Mouse (Mus musculus) urinary bladder, adult 2 months (tissue): Measurements from ENCODE around the gene Leng8. TPM values are rescaled to one million over a fixed set of nuclear protein-coding genes. Genes with fewer than 3 reads are reported as not detected.

ENCODE experiments used
- DNase-seq: peaks from one replicate; pipeline ENCODE4 v3.0.0; 2022; ENCODE audit warnings: low spot score
- polyA plus RNA-seq: library from polyadenylated mRNA; depleted of rRNA; stranded (reverse); fragments of >200 nt; gene quantifications from 2 replicates; pipeline ENCODE4 v1.2.3, GENCODE M21; 2012; rRNA removed

Gene Leng8
- polyA plus RNA-seq = 262 and 275 TPM in 2 replicates

DNA sequence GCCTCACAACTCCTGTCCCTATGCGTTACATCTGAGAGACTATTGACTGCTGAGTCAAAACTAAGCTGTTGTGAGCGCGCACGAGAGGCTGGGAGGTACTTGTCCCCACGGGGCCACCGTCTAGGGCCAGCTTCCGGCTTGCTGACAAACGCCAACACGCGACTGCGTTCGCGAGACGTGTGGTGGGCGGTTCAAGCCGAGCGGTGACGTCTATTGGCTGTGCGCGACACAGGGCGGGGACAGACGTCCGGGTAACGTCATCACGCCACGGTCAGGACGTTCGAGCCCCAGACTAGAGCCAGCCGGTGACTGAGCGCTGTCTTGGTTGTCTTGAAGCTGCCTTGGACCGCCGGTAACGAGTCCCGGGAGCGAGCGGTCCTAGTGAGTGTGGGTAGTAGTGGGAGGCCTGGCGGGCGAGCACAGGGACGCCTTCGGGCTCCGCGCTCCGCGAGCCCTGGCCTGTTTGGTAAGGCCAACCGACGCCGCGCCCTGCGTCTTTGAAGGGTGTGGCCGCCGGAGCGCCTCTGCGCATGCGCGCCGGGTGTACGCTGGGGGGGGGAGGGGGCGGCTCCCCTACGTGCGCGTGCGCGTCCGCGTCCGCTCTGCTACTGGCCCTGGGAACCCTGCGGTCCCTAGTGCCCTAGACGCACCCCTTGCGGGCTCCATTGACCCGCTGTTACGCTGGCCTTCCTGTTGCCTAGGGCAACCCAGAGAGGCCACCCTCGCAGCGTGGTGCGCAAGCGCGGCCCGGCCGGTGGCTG, at the start of gene Leng8:
Gene Leng8 (plus strand): TSS at position 269 of the 761 bp plus-strand sequence.
- peak; percentile 99 for DNase-seq

DNA sequence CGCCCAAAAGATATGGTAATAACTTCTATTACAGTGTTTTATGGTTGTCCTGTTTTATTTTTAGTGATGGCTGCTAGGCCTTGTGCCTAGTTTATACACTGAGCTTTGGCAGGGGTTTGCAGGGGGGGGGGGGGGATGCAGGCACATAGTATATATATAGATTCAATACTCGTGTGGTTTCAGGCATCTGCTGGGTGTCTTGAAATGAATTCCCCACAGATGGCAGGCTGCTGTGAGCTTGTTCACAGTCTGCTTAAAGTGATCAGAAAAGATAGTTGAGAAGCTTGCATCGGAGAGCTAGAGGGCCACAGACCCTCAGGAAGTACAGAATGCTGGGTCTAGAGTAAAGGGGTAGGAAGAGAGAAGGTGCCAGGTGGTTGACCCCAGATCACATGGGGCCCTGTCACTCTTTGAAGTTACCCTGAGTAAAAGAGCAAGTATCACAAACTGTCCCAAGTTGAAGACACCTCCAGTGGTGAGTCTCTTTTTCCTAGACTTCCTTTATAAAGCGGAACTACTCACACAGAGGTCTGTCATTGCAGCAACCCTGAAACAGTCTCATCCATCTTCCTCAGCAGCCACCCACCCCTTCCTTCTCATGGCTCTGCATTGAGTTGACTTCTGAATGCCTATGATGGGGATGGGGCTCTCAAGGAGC, 49.5 kb upstream of the Leng8 start:
- DNase-seq = no peak

DNA sequence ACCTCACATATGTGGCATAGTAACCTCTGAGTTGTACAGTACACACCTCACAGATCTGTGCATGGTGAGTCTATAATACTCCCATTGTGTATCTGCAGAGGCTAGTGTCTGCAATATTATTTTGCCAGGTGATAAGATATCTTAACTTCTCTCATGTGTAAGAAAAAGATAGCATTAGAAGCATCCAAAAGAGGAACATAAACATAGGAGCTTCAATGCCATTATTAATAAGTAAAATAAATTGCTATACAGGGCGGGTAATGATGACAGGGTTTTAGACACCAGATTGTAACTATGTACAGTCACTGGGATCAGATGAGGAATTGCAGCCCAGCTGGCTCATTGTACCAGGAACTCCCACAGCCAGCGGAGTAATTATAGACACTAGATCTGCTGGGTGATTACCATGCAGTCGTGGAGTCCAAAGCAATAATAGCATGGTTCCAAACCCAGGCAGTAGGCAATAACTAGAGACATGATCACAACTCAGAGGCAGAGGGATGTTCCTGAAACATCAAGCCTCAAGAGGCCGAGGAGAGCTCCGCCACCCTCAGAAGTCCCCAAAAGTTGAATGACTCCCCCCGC, 48.9 kb upstream of the Leng8 start:
- DNase-seq = no peak

DNA sequence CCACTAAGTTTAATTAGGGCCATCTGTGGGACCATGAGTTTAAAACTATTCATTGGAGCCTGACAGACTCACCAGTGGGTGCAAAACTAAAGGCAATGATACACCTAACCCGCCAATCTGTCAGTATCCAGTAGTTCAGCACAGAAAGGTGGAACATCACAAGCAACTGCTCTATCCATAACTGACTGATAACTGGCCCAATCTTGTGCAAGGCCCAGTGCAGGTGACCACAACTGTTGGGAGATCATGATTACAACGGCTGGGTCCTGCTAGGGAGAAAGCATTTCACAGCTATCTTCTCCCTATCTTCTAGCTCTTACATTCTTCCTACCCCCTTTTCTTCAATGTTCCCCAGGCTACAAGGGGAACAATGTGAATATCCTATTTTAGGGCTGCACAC, 48.2 kb upstream of the Leng8 start:
- no peak for DNase-seq

DNA sequence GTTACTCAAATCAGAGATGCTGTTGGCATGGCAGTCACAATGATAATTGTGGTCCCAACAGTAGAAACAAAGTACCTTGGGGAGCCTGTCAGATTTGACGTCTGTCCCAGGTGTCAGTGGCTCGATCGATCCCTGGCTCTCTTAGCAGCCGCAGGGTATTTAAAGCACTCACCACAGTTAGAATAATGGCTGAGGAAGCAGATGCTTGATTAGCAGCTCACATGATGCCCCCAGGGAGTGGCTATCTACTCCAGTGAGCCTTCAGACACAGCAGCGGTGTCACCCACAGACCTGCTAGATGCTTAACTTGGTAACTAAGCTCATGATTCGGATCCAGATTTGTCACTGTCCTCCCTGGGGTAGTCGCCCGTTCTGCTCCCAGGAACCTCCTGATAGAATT, 45.7 kb upstream of the Leng8 start:
- no peak for DNase-seq

DNA sequence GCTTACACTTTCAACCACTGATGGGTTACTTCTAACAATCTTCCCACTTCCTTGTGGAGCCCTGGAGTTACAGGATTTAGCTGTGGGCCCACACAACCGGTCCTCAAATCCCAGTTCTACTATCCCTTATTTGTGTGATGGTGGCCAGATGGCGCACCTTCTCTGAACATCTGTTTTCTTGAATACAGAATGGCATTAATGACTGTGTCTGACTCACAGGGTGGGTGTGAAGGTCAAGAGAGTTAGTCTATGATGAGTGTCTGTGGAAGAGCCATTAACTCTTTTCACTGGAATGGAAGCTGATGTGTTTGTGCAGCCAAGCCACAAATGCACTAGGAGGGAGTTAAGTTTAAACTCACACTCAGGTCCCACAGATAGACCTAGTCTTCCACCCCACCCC, 38.5 kb upstream of the Leng8 start:
- no peak for DNase-seq

DNA sequence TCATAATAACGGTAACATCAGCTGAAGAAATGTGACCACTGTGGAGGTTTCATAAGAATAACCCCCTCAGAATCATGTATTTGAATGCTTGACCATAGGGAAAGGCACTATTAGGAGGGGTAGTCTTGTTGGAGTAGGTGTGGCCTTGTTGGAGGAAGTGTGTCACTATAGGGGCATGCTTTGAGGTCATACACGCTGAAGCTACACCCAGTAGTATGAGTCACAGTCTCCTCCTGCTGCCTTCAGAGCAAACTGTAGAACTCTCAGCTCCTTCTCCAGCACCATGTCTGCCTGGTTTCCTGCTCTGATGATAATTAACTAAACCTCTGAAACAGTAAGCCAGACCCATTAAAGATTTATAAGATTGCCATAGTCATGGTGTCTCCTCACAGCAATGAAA, 38.0 kb upstream of the Leng8 start:
- no peak for DNase-seq

DNA sequence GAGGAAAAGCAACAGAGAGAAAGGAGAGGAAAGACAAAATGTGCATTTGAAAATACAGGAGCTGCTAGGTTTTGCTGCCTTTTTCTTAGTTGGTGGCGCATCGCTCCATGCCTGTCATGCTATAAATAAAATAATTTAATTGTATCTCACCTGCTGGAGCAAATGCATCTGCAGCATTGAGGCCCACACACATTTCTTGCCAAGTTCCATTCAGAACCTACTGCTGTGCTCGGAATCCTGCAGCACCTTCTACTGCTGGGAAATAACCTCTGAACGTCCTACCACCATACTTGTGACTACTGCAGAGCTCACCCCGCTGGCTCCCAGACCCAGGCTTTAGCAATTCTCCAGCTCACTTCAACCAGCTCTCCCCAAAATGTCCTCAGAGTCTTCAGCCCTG, 35.7 kb upstream of the Leng8 start:
- DNase-seq = no peak

DNA sequence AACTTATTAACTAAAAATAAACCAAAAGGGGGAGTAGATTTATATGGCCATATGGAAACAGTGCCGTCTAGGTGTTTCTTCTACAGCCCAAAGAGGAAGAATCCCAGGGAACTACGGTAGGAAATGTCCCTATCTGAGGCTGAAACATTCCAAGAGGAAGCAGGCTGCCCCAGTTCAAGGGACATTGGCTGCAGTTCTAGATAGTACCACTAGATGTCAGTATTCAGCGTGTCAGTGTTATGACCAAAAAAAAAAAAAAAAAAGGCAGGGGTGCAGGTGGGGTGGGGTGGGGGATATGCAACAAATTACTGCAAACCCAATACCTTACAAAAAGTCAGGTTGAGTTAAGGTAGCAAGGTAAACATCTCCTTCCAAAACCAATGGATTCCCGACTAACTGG, 33.4 kb upstream of the Leng8 start:
- DNase-seq = no peak

DNA sequence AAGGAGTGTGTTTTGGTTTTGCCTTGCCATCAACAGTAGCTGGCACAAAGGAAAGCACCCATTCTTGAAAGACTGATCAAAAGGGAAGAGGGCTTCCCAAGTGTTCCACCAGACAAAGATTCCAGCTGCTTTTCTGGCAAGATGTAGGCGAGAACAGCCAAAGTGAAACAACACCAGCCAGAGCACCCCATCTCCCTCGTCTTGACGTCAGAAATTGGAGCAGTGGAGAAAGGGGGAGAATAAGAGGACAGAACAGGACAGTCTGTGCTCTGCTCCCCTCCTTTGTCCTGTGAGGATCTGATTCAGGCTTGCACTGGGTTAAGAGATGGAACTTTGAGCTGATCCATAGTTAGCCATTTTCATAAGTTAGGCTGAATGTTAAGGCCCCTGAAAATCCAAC, 25.1 kb upstream of the Leng8 start:
- no peak for DNase-seq

DNA sequence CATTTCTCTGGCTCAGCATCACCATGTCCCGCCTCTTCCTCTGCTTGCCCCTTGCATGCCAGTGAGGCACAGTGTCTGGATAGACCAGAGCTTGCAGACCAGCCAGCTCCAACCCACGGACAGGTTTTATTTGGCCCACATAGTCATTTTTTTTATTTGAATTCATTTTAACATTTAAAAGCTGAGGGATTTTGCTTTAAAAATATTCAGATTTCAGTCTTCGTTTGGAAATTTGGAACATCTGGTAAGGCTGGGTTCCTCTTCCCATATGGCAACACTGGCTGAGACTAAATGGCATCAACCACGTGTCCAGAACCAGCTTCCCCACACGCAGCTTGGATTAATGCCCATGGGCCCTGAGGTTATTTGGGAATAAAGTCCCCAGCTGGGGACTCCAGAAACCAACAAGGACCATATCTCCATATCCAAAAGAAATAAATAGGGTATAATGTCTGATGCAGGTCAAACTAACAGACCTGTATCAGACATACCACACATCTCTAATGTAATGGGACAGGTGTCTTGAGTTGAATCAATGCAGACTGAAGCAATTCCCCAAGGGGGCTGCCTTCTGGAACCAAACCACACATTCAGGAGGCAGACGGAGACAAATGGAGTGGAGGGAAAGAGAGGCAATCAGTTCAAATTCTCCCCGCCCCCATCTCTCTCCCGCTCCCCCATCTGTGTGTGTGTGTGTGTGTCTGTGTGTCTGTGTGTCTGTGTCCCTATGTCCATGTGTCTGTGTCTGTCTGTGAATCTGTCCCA, 19.6 kb upstream of the Leng8 start:
- no peak for DNase-seq

DNA sequence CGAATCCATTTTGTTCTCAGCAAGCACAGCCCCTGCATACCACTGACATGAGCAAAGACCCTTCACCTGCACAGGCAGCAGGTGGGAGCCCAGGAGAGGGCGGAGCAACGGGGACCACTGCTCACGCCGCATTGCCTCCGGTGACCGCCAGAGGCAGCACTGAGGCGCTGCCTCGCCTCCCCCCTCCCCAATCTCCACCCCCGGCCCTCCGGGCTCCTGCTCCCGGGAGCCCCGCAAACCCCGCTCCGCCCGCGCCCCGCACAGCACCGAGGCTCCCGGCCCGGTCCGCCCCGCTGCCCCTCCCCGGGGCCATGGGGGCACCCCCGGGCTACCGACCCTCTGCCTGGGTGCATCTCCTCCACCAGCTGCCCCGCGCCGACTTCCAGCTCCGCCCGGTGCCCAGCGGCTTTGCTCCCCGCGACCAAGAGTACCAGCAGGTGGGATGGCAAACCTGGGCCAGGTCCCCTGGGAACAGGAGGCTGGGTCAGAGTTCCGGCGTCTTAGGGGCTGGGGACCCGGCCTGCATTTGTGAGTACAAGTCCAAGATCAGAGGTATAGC, 17.4 kb upstream of the Leng8 start, which contains the start of gene Ttyh1:
Gene Ttyh1 (plus strand): TSS at position 65 of the 559 bp plus-strand sequence.
- no peak for DNase-seq

DNA sequence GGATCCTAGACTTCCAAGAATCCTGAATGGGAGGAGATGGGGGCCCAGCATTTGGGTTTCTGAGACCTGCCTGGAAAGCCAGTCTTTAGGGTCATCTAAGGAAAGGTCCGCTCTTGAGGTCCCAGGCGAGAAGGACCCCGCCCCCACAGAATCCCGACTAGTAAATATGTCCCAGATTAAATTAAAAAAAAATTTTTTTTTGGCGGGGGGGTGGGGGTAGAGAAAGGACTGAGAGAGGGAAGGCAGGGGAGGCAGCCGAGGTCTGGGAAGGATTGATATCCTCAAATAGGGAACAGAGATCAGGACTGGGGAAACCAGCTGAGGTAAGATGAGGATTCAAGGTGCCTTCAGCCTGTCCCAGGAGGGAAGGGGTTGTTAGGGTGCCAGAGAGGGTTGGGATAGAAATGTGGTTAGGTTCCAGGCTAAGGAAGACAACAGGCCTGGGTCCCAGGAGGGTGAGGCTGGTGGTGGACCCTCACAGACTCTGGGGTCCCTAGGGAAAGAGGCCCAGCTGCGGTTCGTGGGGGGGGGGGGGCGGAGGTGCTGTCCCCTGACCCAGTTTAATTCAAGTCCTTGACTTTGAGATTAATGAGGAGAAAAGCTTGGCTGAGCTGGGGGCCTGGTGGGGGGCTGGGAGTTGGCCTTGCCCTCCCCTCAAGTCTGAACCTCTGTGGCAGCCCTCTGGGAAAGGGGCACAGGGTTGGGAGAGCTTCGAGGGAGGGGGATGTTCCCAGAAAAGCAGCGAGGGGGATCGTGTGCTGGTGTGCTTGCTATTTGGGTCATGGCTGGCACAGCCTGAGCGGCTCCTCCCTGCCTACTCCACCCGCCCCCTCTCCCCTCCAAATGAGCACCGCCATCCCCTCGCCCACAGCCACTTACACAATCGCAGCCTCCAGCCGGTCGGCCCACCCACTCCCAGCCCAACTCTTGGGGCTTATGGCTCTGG, 16.6 kb upstream of the Leng8 start:
- DNase-seq = no peak

DNA sequence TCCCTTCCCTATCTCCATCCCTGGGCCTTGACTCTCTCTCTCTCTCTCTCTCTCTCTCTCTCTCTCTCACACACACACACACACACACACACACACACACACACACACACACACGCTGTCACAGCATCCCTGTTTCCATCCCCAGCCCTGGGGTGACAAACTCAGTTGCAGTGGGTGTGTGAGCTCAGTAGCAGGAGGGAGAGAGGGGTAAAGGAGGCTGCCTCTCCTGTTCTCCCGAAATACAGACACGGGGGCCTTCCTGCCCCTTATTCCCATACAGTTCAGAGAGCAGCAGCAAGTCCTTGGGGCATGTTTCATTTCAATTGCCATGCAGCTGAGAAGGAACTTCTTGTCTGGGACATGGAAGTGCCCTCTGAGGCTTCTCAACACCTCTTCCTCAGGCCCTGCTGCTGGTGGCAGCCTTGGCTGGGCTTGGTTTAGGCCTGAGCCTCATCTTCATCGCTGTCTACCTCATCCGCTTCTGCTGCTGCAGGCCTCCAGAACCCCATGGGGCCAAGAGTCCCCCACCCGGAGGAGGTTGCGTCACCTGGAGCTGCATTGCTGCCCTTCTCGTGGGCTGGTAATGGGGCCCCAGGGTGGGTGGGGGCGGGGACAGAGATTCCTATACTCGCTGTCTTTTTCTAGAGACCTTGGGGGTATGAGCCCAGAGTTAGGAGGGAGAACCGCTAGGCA, 14.6 kb upstream of the Leng8 start:
- no peak for DNase-seq

DNA sequence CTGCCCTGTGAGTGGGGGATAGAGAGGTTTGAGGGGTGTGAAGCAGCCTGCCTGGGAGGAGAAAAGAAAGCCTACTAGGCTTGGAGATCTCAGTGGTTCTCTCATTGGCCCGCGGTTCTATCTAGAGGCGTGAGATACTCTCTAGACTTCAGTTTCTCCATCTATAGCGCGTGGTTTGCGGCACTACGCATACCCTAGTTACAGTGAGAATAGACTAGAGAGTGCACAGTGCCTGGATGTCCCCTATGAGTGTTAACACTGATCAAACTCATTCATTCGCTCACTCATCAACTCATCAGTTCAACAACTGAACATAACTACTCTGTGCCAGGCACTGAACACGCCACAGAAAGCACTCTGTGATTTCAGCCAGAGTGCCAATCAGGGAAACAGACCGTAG, 14.1 kb upstream of the Leng8 start:
- no peak for DNase-seq

DNA sequence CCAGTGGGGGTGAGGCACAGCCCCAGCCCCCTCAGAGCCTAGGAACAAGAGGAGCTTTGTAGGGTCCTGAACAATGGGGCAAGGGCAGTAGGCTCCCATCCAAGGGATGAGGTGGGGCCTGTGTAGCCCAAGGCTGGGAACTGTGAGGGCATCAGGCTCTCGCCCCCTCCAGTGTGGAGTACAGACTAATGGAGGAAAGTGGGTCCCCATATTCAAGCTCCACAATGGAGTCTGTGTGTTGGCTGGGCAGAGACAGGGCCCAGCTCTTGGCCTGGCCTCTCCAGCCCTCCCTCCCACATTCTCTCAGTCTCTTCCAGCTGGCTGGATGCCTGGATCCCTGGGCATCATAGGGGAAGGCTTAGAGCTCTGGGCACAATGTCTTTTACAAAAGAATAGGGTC, 13.1 kb upstream of the Leng8 start:
- DNase-seq = no peak

DNA sequence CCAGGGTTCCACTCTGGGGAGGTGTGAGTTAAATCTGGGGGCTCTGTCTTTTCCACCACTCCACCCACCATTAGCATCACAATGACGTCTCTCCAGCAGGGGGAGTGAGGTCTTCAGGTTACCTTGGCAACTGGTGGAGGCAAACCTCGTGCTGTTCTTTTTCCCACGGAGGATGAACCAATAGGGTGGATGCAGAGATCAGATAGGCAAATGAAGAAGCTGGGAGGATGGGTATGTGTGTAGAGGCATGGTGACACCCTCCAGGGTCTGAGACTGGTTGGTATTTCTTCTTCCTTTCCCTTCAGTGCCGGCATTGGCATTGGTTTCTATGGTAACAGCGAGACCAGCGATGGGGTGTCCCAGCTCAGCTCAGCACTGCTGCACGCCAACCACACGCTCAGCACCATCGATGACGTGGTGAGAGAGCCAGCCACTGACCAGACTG, 12.5 kb upstream of the Leng8 start:
- no peak for DNase-seq

DNA sequence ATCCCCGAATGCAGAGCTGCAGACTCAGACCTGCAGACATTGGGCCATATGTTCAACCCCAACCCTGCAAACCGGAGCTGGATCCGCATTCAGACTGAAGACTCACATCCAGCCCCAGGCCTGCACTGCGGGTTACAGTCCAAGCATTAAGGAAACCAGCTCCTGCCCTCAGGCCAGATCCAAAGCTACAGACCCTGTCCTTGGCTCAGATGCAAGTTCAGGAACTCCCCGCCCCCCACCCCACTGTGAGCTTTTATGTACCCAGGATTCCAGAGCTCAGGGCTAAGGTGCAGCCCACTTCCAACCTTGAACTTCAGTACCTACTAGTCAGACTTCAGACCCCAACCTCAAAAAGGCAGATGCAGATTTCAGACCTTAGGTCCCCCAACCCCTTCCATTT, 12.0 kb upstream of the Leng8 start:
- no peak for DNase-seq

DNA sequence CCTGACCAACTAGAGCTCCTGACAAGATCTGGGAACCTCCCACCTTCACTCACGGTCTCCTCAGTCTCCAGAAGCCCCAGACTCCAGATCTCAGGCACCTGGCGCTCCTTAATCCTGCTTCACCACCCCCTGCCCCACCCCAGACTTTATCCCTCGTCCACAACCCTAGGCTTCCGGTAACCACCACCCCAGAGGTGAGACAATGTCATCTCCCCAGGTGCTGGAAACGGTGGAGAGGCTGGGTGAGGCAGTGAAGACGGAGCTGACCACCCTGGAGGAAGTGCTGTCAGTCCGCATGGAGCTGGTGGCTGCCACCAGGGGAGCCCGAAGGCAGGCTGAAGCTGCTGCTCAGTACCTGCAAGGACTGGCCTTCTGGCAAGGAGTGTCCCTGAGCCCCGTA, 11.5 kb upstream of the Leng8 start:
- no peak for DNase-seq
